In genomic region chr7:37421704-37422103, GRCm38 (mm10) we compare ENCODE assay signal across 15 mouse cellular contexts.
DNase-seq lines count a peak whose midpoint lies in the region; ATAC-seq and TF ChIP-seq lines count a peak whose summit lies in the region.
"Had no signal": no experiment of that assay in that cellular context is flagged by ENCODE, and none has a peak within 500 bp of the region (broad histone marks: within the 10 kb centered on the region; RNA-seq: fewer than 3 reads in every experiment).

No protein-coding gene starts in this region.

- H3K9me3 ChIP-seq in heart, embryonic 10.5 days, result no peaks in the 10 kb centered on the region
- no peaks in the 10 kb centered on the region for H3K9me3 ChIP-seq in heart, embryonic 11.5 days (replicated peaks; ENCODE audit: control insufficient read depth, low read length)
- H3K9me3 ChIP-seq: hindbrain, embryonic 15.5 days; limb, embryonic 13.5 days; liver, embryonic 15.5 days; neural tube, embryonic 13.5 days had no signal

- TF ChIP-seq CTCF in cerebellum, adult 2 months (IDR thresholded peaks at IDR 0.05; ENCODE audit: borderline replicate concordance, insufficient read depth, low read depth, low read length), result peak; percentile 28; the same call in 1 of the 2 replicates
- TF ChIP-seq CTCF in left cerebral cortex, adult 2 months (IDR thresholded peaks at IDR 0.05), result peak; percentile 10; the same call in 1 of the 2 replicates

- H3K36me3 ChIP-seq in heart, embryonic 10.5 days, result no peaks in the 10 kb centered on the region
- H3K36me3 ChIP-seq in heart, embryonic 11.5 days (ENCODE audit: control insufficient read depth, insufficient read depth, low read length), result no peaks in the 10 kb centered on the region
- H3K36me3 ChIP-seq: hindbrain, embryonic 15.5 days; limb, embryonic 13.5 days; liver, embryonic 15.5 days; neural tube, embryonic 13.5 days had no signal

- ATAC-seq in heart, embryonic 11.5 days (replicated peaks; ENCODE audit: insufficient number of reproducible peaks, low FRiP score, low TSS enrichment), result no peak

- H3K4me2 ChIP-seq in heart, embryonic 11.5 days, result no peak overlapping the region
- H3K4me2 ChIP-seq: hindbrain, embryonic 15.5 days; limb, embryonic 13.5 days; liver, embryonic 15.5 days; neural tube, embryonic 13.5 days had no signal

- no peaks in the 10 kb centered on the region for H3K27me3 ChIP-seq in cerebellum, adult 2 months (ENCODE audit: control insufficient read depth, insufficient read depth, low read length)
- no peaks in the 10 kb centered on the region for H3K27me3 ChIP-seq in heart, embryonic 10.5 days (ENCODE audit: insufficient read depth, poor library complexity, severe bottlenecking)
- no peaks in the 10 kb centered on the region for H3K27me3 ChIP-seq in heart, embryonic 11.5 days (ENCODE audit: control insufficient read depth, insufficient read depth, low read length)
- H3K27me3 ChIP-seq: hindbrain, embryonic 15.5 days; limb, embryonic 13.5 days; liver, embryonic 15.5 days; neural tube, embryonic 13.5 days had no signal

- H3K4me1 ChIP-seq in cerebellum, adult 2 months (ENCODE audit: control insufficient read depth, insufficient read depth, low read length), result no peaks in the 10 kb centered on the region
- no peaks in the 10 kb centered on the region for H3K4me1 ChIP-seq in heart, embryonic 10.5 days
- no peaks in the 10 kb centered on the region for H3K4me1 ChIP-seq in heart, embryonic 11.5 days (ENCODE audit: control insufficient read depth, insufficient read depth, low read length)
- H3K4me1 ChIP-seq: hindbrain, embryonic 15.5 days; liver, embryonic 15.5 days had no signal

- DNase-seq in cerebellum, adult 2 months, result no peak
- no peak for DNase-seq in cerebellum, postnatal 4 days (ENCODE audit: low spot score in 2 of 2)
- peak; percentile 61 for DNase-seq in heart, embryonic 10.5 days (ENCODE audit: low spot score)
- no peak for DNase-seq in left cerebral cortex, adult 2 months (ENCODE audit: extremely low spot score in 1 of 2, low spot score in 2 of 2)
- DNase-seq in left cerebral cortex, postnatal 10 days (ENCODE audit: extremely low spot score in 1 of 2, low spot score in 2 of 2), result no peak
- peak; percentile 45 for DNase-seq in thymus, postnatal 4 days
- DNase-seq in thymus, postnatal 10 days (ENCODE audit: low spot score in 2 of 2), result no peak
- DNase-seq: adrenal gland, postnatal 14 days; cerebellum, postnatal 36 days; kidney, adult 8-10 months had no signal

- no peak overlapping the region for H3K9ac ChIP-seq in heart, embryonic 11.5 days (ENCODE audit: low read depth, low read length)
- H3K9ac ChIP-seq: hindbrain, embryonic 15.5 days; limb, embryonic 13.5 days; liver, embryonic 15.5 days; neural tube, embryonic 13.5 days had no signal

- H3K4me3 ChIP-seq in cerebellum, adult 2 months (replicated peaks; ENCODE audit: insufficient read depth, low read depth, low read length), result no peak overlapping the region
- no peak overlapping the region for H3K4me3 ChIP-seq in heart, embryonic 10.5 days
- no peak overlapping the region for H3K4me3 ChIP-seq in heart, embryonic 11.5 days (ENCODE audit: low read depth, low read length)
- no peak overlapping the region for H3K4me3 ChIP-seq in left cerebral cortex, adult 2 months
- H3K4me3 ChIP-seq: hindbrain, embryonic 15.5 days; limb, embryonic 13.5 days; liver, embryonic 15.5 days; neural tube, embryonic 13.5 days had no signal

- intact Hi-C loops in left cerebral cortex, adult 2 months (cut with DNase I), result no loop called here
- intact Hi-C loops in left cerebral cortex, postnatal 10 days (cut with DNase I), result no loop called here

- 88% methylated on average over 10 of the region's 10 CpGs for WGBS in cerebellum, adult 2 months
- WGBS in heart, embryonic 10.5 days, result 80% methylated on average over 10 of the region's 10 CpGs
- WGBS in heart, embryonic 11.5 days (ENCODE audit: insufficient replicate concordance), result 74% methylated on average over 10 of the region's 10 CpGs

- TF ChIP-seq POLR2A in cerebellum, adult 2 months (IDR thresholded peaks at IDR 0.05; ENCODE audit: borderline replicate concordance, insufficient read depth, low read length), result no peak

- no peak overlapping the region for H3K27ac ChIP-seq in cerebellum, adult 2 months (ENCODE audit: insufficient read depth, low read length)
- no peak overlapping the region for H3K27ac ChIP-seq in heart, embryonic 10.5 days
- H3K27ac ChIP-seq in heart, embryonic 11.5 days (ENCODE audit: low read depth, low read length), result no peak overlapping the region
- H3K27ac ChIP-seq in left cerebral cortex, adult 2 months, result no peak overlapping the region
- H3K27ac ChIP-seq: hindbrain, embryonic 15.5 days; limb, embryonic 13.5 days; liver, embryonic 15.5 days; neural tube, embryonic 13.5 days had no signal

Comparison
In these comparisons a context has a peak if more than half of its experiments do, and no peak if none do; other contexts are left out.
1. DNase-seq: peak in heart, embryonic 10.5 days (single experiment) and thymus, postnatal 4 days (single experiment); none in cerebellum, adult 2 months (0 of 2), cerebellum, postnatal 4 days (0 of 2), left cerebral cortex, adult 2 months (0 of 2), left cerebral cortex, postnatal 10 days (0 of 2) and thymus, postnatal 10 days (0 of 2).